Mouse (Mus musculus) ES-E14 (cell line): ENCODE measurements around the gene Chsy1. TPM values are rescaled to one million over a fixed set of nuclear protein-coding genes. Genes with fewer than 3 reads are reported as not detected.

Source experiments
- DNase-seq: peaks from one replicate; pipeline ENCODE4 v3.0.0-alpha.2; 2013; ENCODE audit warnings: low read depth, low spot score
- H3K27ac ChIP-seq: 2 replicates; pipeline ENCODE4 v1.5.1; 2012; ENCODE audit warnings: low read depth, mild to moderate bottlenecking, low read length, moderate library complexity, mixed read lengths; ENCODE audit not compliant: poor library complexity, insufficient read depth, severe bottlenecking
- H3K36me3 ChIP-seq: 2 replicates; pipeline ENCODE4 v1.6.1; 2012; ENCODE audit warnings: mild to moderate bottlenecking, low read length, moderate library complexity, mixed read lengths; ENCODE audit not compliant: control insufficient read depth, poor library complexity, insufficient read depth, severe bottlenecking
- H3K4me1 ChIP-seq, 2 experiments: fragments of 150-350 bp in 1 of 2; sonication (generic) in 1 of 2; 2 replicates each; pipeline ENCODE4 v1.6.1; 2012; ENCODE audit warnings: low read length in 2 of 2, mild to moderate bottlenecking in 1 of 2, mixed read lengths in 1 of 2; ENCODE audit not compliant: control insufficient read depth in 2 of 2, insufficient read depth in 2 of 2, poor library complexity in 1 of 2
- H3K4me3 ChIP-seq, 2 experiments: fragments of 150-350 bp in 1 of 2; sonication (generic) in 1 of 2; 2 replicates each; pipeline ENCODE4 v1.5.1; 2012; ENCODE audit warnings: low read length in 2 of 2, low read depth in 1 of 2, mild to moderate bottlenecking in 1 of 2, mixed read lengths in 1 of 2; ENCODE audit not compliant: insufficient read depth in 1 of 2, poor library complexity in 1 of 2, severe bottlenecking in 1 of 2
- H3K9ac ChIP-seq: 2 replicates; pipeline ENCODE4 v1.6.1; 2012; ENCODE audit warnings: low read depth, mild to moderate bottlenecking, low read length, mixed read lengths; ENCODE audit not compliant: poor library complexity, insufficient read depth, severe bottlenecking
- H3K9me3 ChIP-seq: fragments of 150-350 bp; sonication (generic); 2 replicates; pipeline ENCODE4 v1.6.1; 2012; ENCODE audit warnings: low read depth, mild to moderate bottlenecking, low read length; ENCODE audit not compliant: control insufficient read depth, insufficient read depth
- CHD2 ChIP-seq: IDR thresholded peaks from 2 replicates; pipeline ENCODE4 v1.6.1; 2014; ENCODE audit warnings: mild to moderate bottlenecking, low read depth, low read length, inconsistent platforms
- HCFC1 ChIP-seq: IDR thresholded peaks from 2 replicates; pipeline ENCODE4 v1.6.1; 2012; ENCODE audit warnings: low read length, inconsistent platforms, borderline replicate concordance; ENCODE audit not compliant: insufficient read depth
- MAFK ChIP-seq: IDR thresholded peaks from 2 replicates; pipeline ENCODE4 v1.6.1; 2014; ENCODE audit warnings: mild to moderate bottlenecking, low read depth, low read length, inconsistent platforms; ENCODE audit not compliant: insufficient read depth
- ZC3H11A ChIP-seq: IDR thresholded peaks from 2 replicates; pipeline ENCODE4 v1.6.1; 2012; ENCODE audit warnings: low read depth, mild to moderate bottlenecking, inconsistent platforms, low read length, borderline replicate concordance
- ZNF384 ChIP-seq: IDR thresholded peaks from 2 replicates; pipeline ENCODE4 v1.6.1; 2012; ENCODE audit warnings: low read depth, low read length, inconsistent platforms
- in situ Hi-C, 2 experiments: fragments of 600-800 bp; cut with MboI; formaldehyde crosslinking; loops; one replicate each; pipeline ENCODE4 v1.15.1; 2025; ENCODE audit warnings: low sequenced_read_pairs in 2 of 2, inconsistent platforms in 1 of 2; ENCODE audit not compliant: unreplicated experiment in 2 of 2
- total RNA-seq: library from RNA; depleted of rRNA; stranded (reverse); fragments of 300-350 nt; gene quantifications from 2 replicates; pipeline ENCODE4 v1.2.3, GENCODE M21; 2012

The Chsy1 gene
- total RNA-seq, 1 experiment = 30.8 TPM

DNA sequence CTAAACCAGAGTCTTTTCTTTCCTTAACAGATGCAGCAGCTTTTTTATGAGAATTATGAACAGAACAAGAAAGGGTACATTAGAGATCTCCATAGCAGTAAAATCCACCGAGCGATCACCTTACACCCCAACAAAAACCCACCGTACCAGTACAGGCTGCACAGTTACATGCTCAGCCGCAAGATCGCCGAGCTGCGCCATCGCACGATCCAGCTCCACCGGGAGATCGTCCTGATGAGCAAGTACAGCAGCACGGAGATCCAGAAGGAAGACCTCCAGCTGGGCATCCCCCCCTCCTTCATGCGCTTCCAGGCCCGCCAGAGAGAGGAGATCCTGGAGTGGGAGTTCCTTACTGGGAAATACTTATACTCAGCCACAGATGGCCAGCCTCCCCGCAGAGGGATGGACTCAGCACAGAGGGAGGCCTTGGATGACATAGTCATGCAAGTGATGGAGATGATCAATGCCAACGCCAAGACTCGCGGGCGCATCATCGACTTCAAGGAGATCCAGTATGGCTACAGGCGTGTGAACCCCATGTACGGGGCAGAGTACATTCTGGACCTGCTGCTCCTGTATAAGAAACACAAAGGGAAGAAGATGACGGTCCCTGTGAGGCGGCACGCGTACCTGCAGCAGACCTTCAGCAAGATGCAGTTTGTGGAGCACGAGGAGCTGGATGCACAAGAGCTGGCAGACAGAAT, 61.6 kb downstream of the Chsy1 start:
- Histone ChIP-seq H3K9me3 (no peaks in the 10 kb centered on the region), H3K4me3 (no peak overlapping the region), H3K9ac (no peak overlapping the region), H3K27ac (peak overlapping the region; percentile 20; the same call in 1 of the 2 replicates), H3K4me1 (no peaks in the 10 kb centered on the region), H3K36me3 (peaks cover 16% of the 10 kb centered on the region; the same call in 1 of the 2 replicates)
- DNase-seq = no peak
- in situ Hi-C loops = no loop called here
- TF ChIP-seq MAFK (no peak), ZNF384 (no peak), ZC3H11A (no peak), CHD2 (no peak), HCFC1 (no peak)

DNA sequence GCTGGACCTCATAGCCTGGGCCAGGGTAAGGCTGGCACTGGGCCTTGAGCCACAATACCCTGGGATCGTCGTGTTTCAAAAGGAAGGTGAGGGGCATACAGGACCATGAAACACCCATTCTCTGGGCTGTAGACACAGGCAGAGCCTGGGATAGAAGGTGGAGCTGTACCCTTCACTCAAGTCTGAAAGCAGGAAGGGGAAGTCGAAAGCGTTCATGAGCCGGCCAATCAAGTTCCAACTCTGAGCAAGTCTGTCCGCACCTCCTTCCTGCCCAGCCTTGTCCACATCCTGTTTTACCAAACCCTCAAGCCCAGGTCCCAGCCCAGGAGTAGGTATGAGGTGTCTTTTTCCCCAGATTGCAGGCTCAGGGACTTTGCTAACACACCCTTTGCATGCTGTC, 66.4 kb downstream of the Chsy1 start:
- DNase-seq = no peak

DNA sequence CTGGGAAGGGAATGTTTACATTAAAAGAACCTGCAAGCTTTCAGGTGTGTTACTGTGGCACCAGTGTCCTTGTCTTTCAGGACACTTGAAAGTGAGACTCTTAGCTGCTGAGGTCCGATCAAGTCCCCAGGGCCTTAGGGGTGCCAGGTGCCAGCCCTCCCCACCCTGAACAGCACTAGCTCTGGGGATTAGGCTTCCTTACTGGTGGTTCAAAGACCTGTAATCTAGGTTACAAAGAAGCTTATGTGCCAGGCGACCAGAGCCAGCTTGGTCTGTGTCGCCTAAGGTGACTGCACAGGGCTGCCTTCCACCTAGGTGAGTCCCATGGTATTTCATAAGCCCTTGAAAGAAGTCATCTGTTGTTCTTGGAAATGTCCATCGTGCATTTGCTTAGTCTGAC, 66.9 kb downstream of the Chsy1 start:
- DNase-seq = no peak
- Histone ChIP-seq H3K36me3 (peaks cover 12% of the 10 kb centered on the region; the same call in 1 of the 2 replicates), H3K9me3 (no peaks in the 10 kb centered on the region), H3K9ac (no peak overlapping the region), H3K27ac (no peak overlapping the region), H3K4me3 (no peak overlapping the region), H3K4me1 (no peaks in the 10 kb centered on the region; a peak in 1 of 4 replicates)
- in situ Hi-C loops = no loop called here
- TF ChIP-seq ZC3H11A = no peak
- no peak for TF ChIP-seq HCFC1
- TF ChIP-seq ZNF384 = no peak
- TF ChIP-seq MAFK = no peak
- TF ChIP-seq CHD2 = no peak

More for the DNA sequence above, 66.4 kb downstream of the Chsy1 start:
- TF ChIP-seq CHD2 = no peak
- no peak for TF ChIP-seq ZC3H11A
- no peak for TF ChIP-seq MAFK
- TF ChIP-seq HCFC1 = no peak
- TF ChIP-seq ZNF384 = no peak
- no peak overlapping the region for H3K4me3 ChIP-seq
- in situ Hi-C loops = no loop called here
- H3K9me3 ChIP-seq = no peaks in the 10 kb centered on the region
- H3K36me3 ChIP-seq = peaks cover 16% of the 10 kb centered on the region; the same call in 1 of the 2 replicates
- H3K4me1 ChIP-seq = no peaks in the 10 kb centered on the region; a peak in 1 of 4 replicates
- no peak overlapping the region for H3K9ac ChIP-seq
- H3K27ac ChIP-seq = no peak overlapping the region

DNA sequence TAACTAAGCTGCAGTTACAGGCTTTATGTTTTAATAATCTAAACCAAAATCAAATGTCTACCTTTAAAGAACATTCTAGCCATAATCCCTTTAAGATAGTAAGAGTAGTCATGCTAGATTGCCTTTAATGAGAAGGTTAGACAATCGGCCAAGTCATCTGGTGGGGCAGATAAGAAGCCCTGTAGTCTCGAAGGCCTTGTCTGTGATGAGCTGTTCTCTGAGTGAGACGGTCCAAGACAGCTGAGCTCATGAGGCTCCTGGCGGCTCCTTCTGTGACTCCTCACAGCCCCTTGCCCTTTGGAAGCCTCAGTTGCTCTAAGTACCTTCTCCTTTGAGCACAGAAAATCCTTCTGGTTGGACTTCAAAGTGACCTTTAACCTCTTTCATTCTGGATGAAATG, 67.6 kb downstream of the Chsy1 start:
- H3K27ac ChIP-seq = no peak overlapping the region
- DNase-seq = no peak
- H3K9ac ChIP-seq = no peak overlapping the region
- in situ Hi-C loops = no loop called here
- H3K9me3 ChIP-seq = no peaks in the 10 kb centered on the region
- H3K4me1 ChIP-seq = no peaks in the 10 kb centered on the region; a peak in 1 of 4 replicates
- TF ChIP-seq CHD2 (no peak), ZC3H11A (no peak), HCFC1 (no peak), ZNF384 (no peak), MAFK (no peak)
- no peak overlapping the region for H3K4me3 ChIP-seq
- H3K36me3 ChIP-seq = peaks cover 7% of the 10 kb centered on the region; the same call in 1 of the 2 replicates
